Mouse (Mus musculus): ENCODE measurements around the gene BC035947. TPM values are rescaled to one million over a fixed set of nuclear protein-coding genes. Genes with fewer than 3 reads are reported as not detected.

BC035947 gene
- polyA plus RNA-seq (2017; shearing (Covaris generic)) = not detected

DNA sequence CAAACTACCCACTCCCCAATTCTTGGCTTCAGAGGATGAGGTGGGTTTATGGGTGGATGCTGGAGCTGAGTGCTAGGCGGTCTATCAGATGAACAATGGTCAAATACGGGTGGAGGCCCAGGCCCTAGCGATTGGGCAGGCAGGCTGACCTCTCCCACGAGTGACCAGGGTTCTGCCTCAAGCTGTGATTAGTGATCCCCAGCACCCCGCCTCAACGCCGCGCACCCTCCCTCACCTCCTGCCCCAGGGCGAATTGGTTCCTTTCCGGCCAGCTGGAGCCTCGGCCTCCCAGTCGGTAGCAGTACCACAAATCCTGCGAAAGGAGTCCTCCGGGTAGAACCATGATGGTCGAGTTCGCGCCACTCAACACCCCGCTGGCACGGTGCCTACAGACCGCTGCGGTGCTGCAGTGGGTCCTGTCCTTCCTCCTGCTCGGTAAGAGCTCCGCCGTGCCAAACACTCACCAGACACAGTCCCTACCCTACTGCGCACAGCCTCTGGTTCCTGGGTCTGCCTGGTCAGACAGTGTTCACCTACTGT is at the start of gene BC035947:
Gene BC035947, minus strand, starts transcription at position 538 of the 540 bp plus-strand sequence.

DNA sequence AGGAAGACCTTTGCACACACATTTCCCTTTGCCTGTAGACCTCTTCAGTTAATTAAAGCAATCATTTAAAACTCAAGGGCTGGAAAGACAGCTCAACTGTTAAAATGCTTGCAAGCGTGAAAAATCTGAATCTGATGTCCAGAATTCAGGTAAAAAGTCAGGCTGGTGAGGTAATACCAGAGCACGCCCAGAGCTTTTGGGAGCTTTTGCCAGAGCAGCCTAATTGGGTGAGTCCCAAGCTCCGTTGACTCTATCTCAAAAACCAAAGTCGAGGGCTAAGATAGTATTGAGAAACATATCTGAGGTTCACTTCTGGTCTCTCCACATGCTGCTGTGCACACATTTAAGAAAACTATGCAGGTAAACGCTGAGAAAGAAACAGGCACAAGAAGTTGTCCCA is 1.1 kb downstream of the BC035947 start, which contains the start of gene Mogat1:
Gene Mogat1, plus strand, starts transcription at position 130 of the 400 bp plus-strand sequence.

DNA sequence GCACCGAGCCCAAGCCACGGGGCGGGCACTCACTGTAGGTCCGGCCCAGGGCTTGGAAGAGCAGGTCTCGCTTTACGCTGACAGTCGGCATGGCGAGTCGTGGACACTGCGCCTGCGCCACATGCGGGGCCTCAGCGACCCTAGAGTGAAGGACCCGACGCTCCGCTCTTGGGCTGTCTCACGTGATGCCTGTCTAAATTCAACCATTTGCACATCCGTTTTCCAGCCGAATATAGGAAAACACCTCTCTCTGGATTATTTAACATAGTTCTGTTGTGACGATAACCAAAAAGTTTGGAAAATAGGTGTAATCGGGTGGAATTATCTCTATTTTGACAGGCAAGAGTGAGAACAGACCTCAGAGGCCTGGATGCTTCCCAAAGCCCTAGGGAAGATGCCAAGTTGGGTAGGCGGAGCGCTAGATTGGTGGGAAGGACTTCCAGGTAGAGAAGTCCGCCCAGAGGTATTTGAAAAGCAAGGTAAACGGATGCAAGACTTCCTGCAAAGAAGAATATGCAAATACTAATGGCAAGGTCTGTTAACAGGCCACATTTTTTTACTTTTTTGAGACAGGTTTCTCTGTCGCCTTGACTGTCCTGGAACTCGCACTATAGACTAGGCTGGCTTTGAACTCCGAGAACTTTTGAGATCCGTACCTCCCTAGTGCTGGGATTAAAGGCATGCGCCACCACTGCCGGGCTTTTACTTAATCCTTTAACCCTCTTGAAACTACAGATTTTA is 23.0 kb downstream of the BC035947 start, which contains the start of gene Farsb:
Gene Farsb, minus strand, starts transcription at position 146 of the 741 bp plus-strand sequence.

Other genes with a start within 250 kb of the BC035947 start
- gene Sgpp2, start 201.8 kb downstream of the BC035947 start, polyA plus RNA-seq (2017; shearing (Covaris generic)) = 0.50 TPM
- gene Farsb, start 23.3 kb downstream of the BC035947 start, polyA plus RNA-seq (2017; shearing (Covaris generic)) = 101 TPM
- not detected for gene Mogat1, start 1.2 kb downstream of the BC035947 start, polyA plus RNA-seq (2017; shearing (Covaris generic))
- gene Acsl3, start 145.7 kb upstream of the BC035947 start, polyA plus RNA-seq (2017; shearing (Covaris generic)) = 15.7 TPM
- gene Utp14b, start 145.9 kb upstream of the BC035947 start, polyA plus RNA-seq (2017; shearing (Covaris generic)) = 1.3 TPM

All from CD4-positive, CD25-positive, alpha-beta regulatory T cell (primary cell).